Mouse (Mus musculus): ENCODE data around the gene Prnp. TPM values are rescaled to one million over a fixed set of nuclear protein-coding genes. Genes with fewer than 3 reads are reported as not detected.

The Prnp gene
- 28.9 and 29.9 TPM in 2 replicates for polyA plus RNA-seq (2012; rRNA removed)

DNA sequence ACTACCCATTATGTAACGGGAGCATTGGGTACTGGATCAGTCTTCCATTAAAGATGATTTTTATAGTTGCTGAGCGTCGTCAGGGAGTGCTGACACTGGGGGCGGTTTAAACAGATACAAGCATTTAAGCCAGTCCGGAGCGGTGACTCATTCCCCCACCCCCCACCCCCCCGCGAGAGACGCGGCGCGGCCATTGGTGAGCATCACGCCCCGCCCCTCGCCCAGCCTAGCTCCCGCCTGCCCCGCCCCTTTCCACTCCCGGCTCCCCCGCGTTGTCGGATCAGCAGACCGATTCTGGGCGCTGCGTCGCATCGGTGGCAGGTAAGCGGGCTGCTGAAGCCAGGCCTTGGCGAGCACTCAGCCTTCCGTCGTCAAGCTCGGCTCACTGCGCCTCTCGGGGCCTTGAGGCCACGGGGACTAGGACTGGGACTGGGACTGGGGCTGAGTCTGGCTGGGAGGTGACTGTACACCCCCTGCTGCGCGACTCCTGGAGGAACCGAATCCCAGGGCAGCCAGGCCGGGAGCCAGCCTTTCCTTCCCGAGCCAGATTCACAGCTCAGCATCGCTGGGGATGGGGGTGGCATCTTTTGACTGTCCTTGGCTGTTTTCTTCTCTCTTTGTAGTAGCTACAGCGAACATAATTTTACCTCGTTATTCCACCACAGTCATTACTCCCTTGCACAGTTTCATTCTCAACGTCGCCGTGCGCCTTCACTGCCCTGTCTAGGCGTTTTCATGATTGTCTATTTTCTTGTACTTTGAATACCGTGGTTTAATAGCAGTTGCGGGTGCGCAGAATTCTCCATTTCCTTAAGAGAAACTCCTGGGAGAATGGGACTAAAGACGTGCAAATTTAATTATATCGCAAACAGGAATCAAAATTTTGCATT is at the start of gene Prnp, which contains the start of gene Prn:
Gene Prnp, plus strand, starts transcription at position 246 of the 890 bp plus-strand sequence.
Gene Prn, plus strand, starts transcription at position 275 of the 890 bp plus-strand sequence.

DNA sequence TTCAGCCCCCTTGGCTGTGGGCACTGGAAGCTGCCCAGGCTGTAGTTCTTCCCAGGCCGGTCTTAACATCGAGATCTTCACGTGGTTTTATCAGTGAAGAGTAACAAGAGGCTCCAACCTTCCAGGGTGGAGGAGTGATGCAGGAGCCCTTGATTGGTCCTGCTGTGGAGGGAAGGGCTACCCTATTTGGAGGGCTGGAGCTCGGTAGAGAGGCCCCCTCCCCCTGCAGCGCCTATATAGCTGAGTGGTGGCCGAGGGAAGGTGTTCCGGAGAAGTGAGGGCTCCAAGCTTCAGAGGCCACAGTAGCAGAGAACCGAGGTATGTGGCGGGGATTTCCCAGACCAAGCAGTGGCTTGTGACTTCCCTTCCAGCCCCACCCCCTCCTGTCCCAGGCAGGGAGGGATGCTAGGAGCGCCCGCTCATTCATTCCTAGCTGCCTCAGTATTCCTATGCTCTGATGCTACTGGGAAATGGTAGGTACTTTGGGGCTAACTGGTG is 40.9 kb downstream of the Prnp start, which contains the start of gene Prnd:
Gene Prnd, plus strand, starts transcription at position 264 of the 498 bp plus-strand sequence.

Other genes starting within 250 kb of the Prnp start
- gene Erv3, start 50.2 kb upstream of the Prnp start, polyA plus RNA-seq (2012; rRNA removed) = 0.04 TPM in 2 replicates
- not detected in 2 replicates for gene Prn, start within 50 bp of the Prnp start, polyA plus RNA-seq (2012; rRNA removed)
- 2.9 and 4.9 TPM in 2 replicates for gene Prnd, start 40.9 kb downstream of the Prnp start, polyA plus RNA-seq (2012; rRNA removed)
- gene Rassf2, start 120.3 kb downstream of the Prnp start, polyA plus RNA-seq (2012; rRNA removed) = 5.8 and 8.0 TPM in 2 replicates
- 4.6 and 6.8 TPM in 2 replicates for gene Slc23a2, start 235.2 kb downstream of the Prnp start, polyA plus RNA-seq (2012; rRNA removed)

Data from stomach, adult 2 months (tissue).